Mouse (Mus musculus) stomach, embryonic 14.5 days (tissue): ENCODE data around the gene Topaz1. TPM values are rescaled to one million over a fixed set of nuclear protein-coding genes. Genes with fewer than 3 reads are reported as not detected.

ENCODE experiments used
- ATAC-seq: fragments of 200-750 bp; cut with Nextera tagmentation; 2 replicates; pipeline ENCODE4 v1.8.0; 2017; ENCODE audit warnings: low read depth, moderate TSS enrichment; ENCODE audit not compliant: insufficient number of reproducible peaks, insufficient read depth, low FRiP score
- H3K27ac ChIP-seq: fragments of 300-500 bp; sonication (generic); 2 replicates; pipeline ENCODE4 v1.5.1; 2014; ENCODE audit warnings: mild to moderate bottlenecking, low read length, moderate library complexity, mixed read lengths
- H3K27me3 ChIP-seq: fragments of 300-500 bp; sonication (generic); 2 replicates; pipeline ENCODE4 v1.6.1; 2014; ENCODE audit warnings: low read length, control low read depth, mixed read lengths; ENCODE audit not compliant: control insufficient read depth, insufficient read depth
- H3K36me3 ChIP-seq: fragments of 300-500 bp; sonication (generic); 2 replicates; pipeline ENCODE4 v1.6.1; 2014; ENCODE audit warnings: mild to moderate bottlenecking, control low read depth, low read length, moderate library complexity, mixed read lengths; ENCODE audit not compliant: control insufficient read depth, insufficient read depth
- H3K4me1 ChIP-seq: fragments of 300-500 bp; sonication (generic); 2 replicates; pipeline ENCODE4 v1.6.1; 2014; ENCODE audit warnings: low read length, control low read depth, mixed read lengths; ENCODE audit not compliant: control insufficient read depth, insufficient read depth
- H3K4me2 ChIP-seq: fragments of 300-500 bp; sonication (generic); replicated peaks from 2 replicates; pipeline ENCODE4 v1.6.1; 2014; ENCODE audit warnings: low read depth, low read length, control low read depth
- H3K4me3 ChIP-seq: fragments of 300-500 bp; sonication (generic); 2 replicates; pipeline ENCODE4 v1.5.1; 2014; ENCODE audit warnings: low read depth, low read length, control low read depth
- H3K9ac ChIP-seq: fragments of 300-500 bp; sonication (generic); replicated peaks from 2 replicates; pipeline ENCODE4 v1.6.1; 2014; ENCODE audit warnings: low read depth, mild to moderate bottlenecking, control low read depth, low read length, moderate library complexity, mixed read lengths
- H3K9me3 ChIP-seq: fragments of 300-500 bp; sonication (generic); 2 replicates; pipeline ENCODE4 v1.6.1; 2016; ENCODE audit warnings: low read depth, low read length, control low read depth; ENCODE audit not compliant: control insufficient read depth
- WGBS: fragments of 180-500 bp; shearing (Covaris S2); extraction: QIAGEN DNeasy Blood & Tissue Kit; methylation state at CpG from one replicate; pipeline ENCODE4 v1.1.7; 2014; 5-methylcytosine and 5-hydroxymethylcytosine counted together
- polyA plus RNA-seq: library from polyadenylated mRNA; unstranded; fragments of >200 nt; fragmentation: Nextera tagmentation; extraction: Ambion mirVana; gene quantifications from 2 replicates; pipeline ENCODE4 v1.2.1, GENCODE M21; 2014

Gene Topaz1
- polyA plus RNA-seq, 1 experiment from 2014 or later, result 0.06 TPM

GRCm38 (mm10) chr9:122823374-122824017, 76.3 kb downstream of the Topaz1 start:
- no peak overlapping the region for H3K4me3 ChIP-seq
- no peaks in the 10 kb centered on the region for H3K9me3 ChIP-seq
- peaks cover 17% of the 10 kb centered on the region for H3K36me3 ChIP-seq
- no peak overlapping the region for H3K9ac ChIP-seq
- ATAC-seq, result no peak
- WGBS, result 71% methylated on average over 5 of the region's 5 CpGs
- no peaks in the 10 kb centered on the region for H3K4me1 ChIP-seq
- H3K4me2 ChIP-seq, result no peak overlapping the region
- H3K27ac ChIP-seq, result no peak overlapping the region
- H3K27me3 ChIP-seq, result no peaks in the 10 kb centered on the region

- 69% methylated on average over 4 of the region's 4 CpGs for WGBS
- H3K9ac ChIP-seq, result no peak overlapping the region
- no peaks in the 10 kb centered on the region for H3K27me3 ChIP-seq
- H3K4me2 ChIP-seq, result no peak overlapping the region
- H3K4me1 ChIP-seq, result no peaks in the 10 kb centered on the region
- no peak overlapping the region for H3K27ac ChIP-seq
- no peaks in the 10 kb centered on the region for H3K9me3 ChIP-seq
- H3K36me3 ChIP-seq, result peaks cover 17% of the 10 kb centered on the region
- no peak for ATAC-seq
- H3K4me3 ChIP-seq, result no peak overlapping the region
Observed at GRCm38 (mm10) chr9:122826743-122827142, 79.6 kb downstream of the Topaz1 start.

- no peak overlapping the region for H3K4me2 ChIP-seq
- ATAC-seq, result no peak
- H3K36me3 ChIP-seq, result peaks cover 11% of the 10 kb centered on the region
- H3K27me3 ChIP-seq, result no peaks in the 10 kb centered on the region
- 73% methylated on average over 4 of the region's 4 CpGs for WGBS
- H3K4me1 ChIP-seq, result no peaks in the 10 kb centered on the region
- H3K27ac ChIP-seq, result no peak overlapping the region
- H3K9me3 ChIP-seq, result no peaks in the 10 kb centered on the region
- no peak overlapping the region for H3K9ac ChIP-seq
- H3K4me3 ChIP-seq, result no peak overlapping the region
Observed at GRCm38 (mm10) chr9:122829826-122830380, 82.8 kb downstream of the Topaz1 start.

GRCm38 (mm10) chr9:122836126-122836525, 89.0 kb downstream of the Topaz1 start:
- H3K4me2 ChIP-seq, result no peak overlapping the region
- H3K4me3 ChIP-seq, result no peak overlapping the region
- H3K36me3 ChIP-seq, result no peaks in the 10 kb centered on the region; the same call in 1 of the 2 replicates
- H3K9ac ChIP-seq, result no peak overlapping the region
- peak overlapping the region; percentile 35; the same call in 1 of the 2 replicates for H3K27ac ChIP-seq
- 69% methylated on average over 9 of the region's 9 CpGs for WGBS
- H3K27me3 ChIP-seq, result no peaks in the 10 kb centered on the region
- no peaks in the 10 kb centered on the region for H3K4me1 ChIP-seq
- H3K9me3 ChIP-seq, result no peaks in the 10 kb centered on the region
- ATAC-seq, result no peak

GRCm38 (mm10) chr9:122836790-122837189, 89.6 kb downstream of the Topaz1 start:
- no peak overlapping the region for H3K9ac ChIP-seq
- no peaks in the 10 kb centered on the region; the same call in 1 of the 2 replicates for H3K36me3 ChIP-seq
- H3K4me1 ChIP-seq, result no peaks in the 10 kb centered on the region
- H3K9me3 ChIP-seq, result no peaks in the 10 kb centered on the region
- H3K4me3 ChIP-seq, result no peak overlapping the region
- H3K4me2 ChIP-seq, result no peak overlapping the region
- WGBS, result 35% methylated on average over 6 of the region's 6 CpGs
- peak overlapping the region; percentile 35; the same call in 1 of the 2 replicates for H3K27ac ChIP-seq
- no peaks in the 10 kb centered on the region for H3K27me3 ChIP-seq
- ATAC-seq, result peak; percentile 70; the same call in 1 of the 2 replicates

GRCm38 (mm10) chr9:122837216-122837615, 90.1 kb downstream of the Topaz1 start:
- no peaks in the 10 kb centered on the region for H3K4me1 ChIP-seq
- peak; percentile 25; the same call in 1 of the 2 replicates for ATAC-seq
- 76% methylated on average over 4 of the region's 4 CpGs for WGBS
- no peaks in the 10 kb centered on the region for H3K27me3 ChIP-seq
- no peak overlapping the region for H3K9ac ChIP-seq
- H3K9me3 ChIP-seq, result no peaks in the 10 kb centered on the region
- no peak overlapping the region for H3K4me3 ChIP-seq
- peak overlapping the region; percentile 35; the same call in 1 of the 2 replicates for H3K27ac ChIP-seq
- H3K36me3 ChIP-seq, result no peaks in the 10 kb centered on the region; the same call in 1 of the 2 replicates
- no peak overlapping the region for H3K4me2 ChIP-seq

GRCm38 (mm10) chr9:122837680-122838079, 90.5 kb downstream of the Topaz1 start:
- Histone ChIP-seq H3K9me3 (no peaks in the 10 kb centered on the region), H3K4me1 (no peaks in the 10 kb centered on the region), H3K4me2 (no peak overlapping the region; the same call in 1 of the 2 replicates), H3K4me3 (no peak overlapping the region), H3K9ac (no peak overlapping the region), H3K27ac (peak overlapping the region; percentile 6; the same call in 1 of the 2 replicates), H3K27me3 (no peaks in the 10 kb centered on the region), H3K36me3 (no peaks in the 10 kb centered on the region; the same call in 1 of the 2 replicates)
- 30% methylated on average over 16 of the region's 16 CpGs for WGBS
- peak; percentile 71 for ATAC-seq

- Histone ChIP-seq H3K4me2 (no peak within 1 kb of the TSS), H3K27me3 (no peaks in the 10 kb centered on the region), H3K4me3 (no peak within 1 kb of the TSS), H3K27ac (no peak within 1 kb of the TSS), H3K9ac (no peak within 1 kb of the TSS), H3K9me3 (0 out of 2 replicates have a peak, but pooled peaks cover 4% of the 10 kb centered on the region), H3K4me1 (no peaks in the 10 kb centered on the region), H3K36me3 (no peaks in the 10 kb centered on the region)
- no peak for ATAC-seq
- WGBS, result 79% methylated on average over 3 of the region's 3 CpGs
Observed at GRCm38 (mm10) chr9:122843760-122844159, 96.6 kb downstream of the Topaz1 start, which contains the start of gene Gm35549. Gene Gm35549 (minus strand): TSS chr9:122844035.
